Mouse (Mus musculus): ENCODE measurements at regions not wholly inside any gene's neighbourhood (a gene's known extent, or its start where the extent isn't known, plus 50 kb on each side); places are given as distances from the start of the nearest gene placed in this dataset.

- no peak for DNase-seq
Measured at GRCm38 (mm10) chr13:97554601-97555000, 205.8 kb downstream of the Gm10260 start.

- no peak for DNase-seq
Measured at GRCm38 (mm10) chr13:97552236-97552635, 208.2 kb downstream of the Gm10260 start.

- no peak for DNase-seq
Measured at GRCm38 (mm10) chr13:97550880-97551279, 209.6 kb downstream of the Gm10260 start.

GRCm38 (mm10) chr13:97550172-97550571 lies 210.3 kb downstream of the Gm10260 start:
- DNase-seq: no peak

- DNase-seq: no peak
Measured at GRCm38 (mm10) chr13:97549384-97549783, 211.0 kb downstream of the Gm10260 start.

GRCm38 (mm10) chr13:97548527-97548977 lies 211.9 kb downstream of the Gm10260 start:
- DNase-seq: peak; percentile 80

- peak; percentile 18 for DNase-seq
Measured at GRCm38 (mm10) chr13:97546936-97547335, 213.5 kb downstream of the Gm10260 start.

GRCm38 (mm10) chr13:97545971-97546454 lies 214.4 kb downstream of the Gm10260 start:
- DNase-seq: no peak

GRCm38 (mm10) chr13:97539686-97540085 lies 220.7 kb downstream of the Gm10260 start:
- no peak for DNase-seq

GRCm38 (mm10) chr13:97538441-97538840 lies 222.0 kb downstream of the Gm10260 start:
- no peak for DNase-seq

- DNase-seq: no peak
Measured at GRCm38 (mm10) chr13:97537686-97538085, 222.7 kb downstream of the Gm10260 start.

- no peak for DNase-seq
Measured at GRCm38 (mm10) chr13:97537206-97537605, 223.2 kb downstream of the Gm10260 start.

GRCm38 (mm10) chr13:97533896-97534666 lies 226.4 kb downstream of the Gm10260 start:
- DNase-seq: no peak

- DNase-seq: no peak
Measured at GRCm38 (mm10) chr13:97531181-97531580, 229.3 kb downstream of the Gm10260 start.

GRCm38 (mm10) chr13:97530570-97530969 lies 229.9 kb downstream of the Gm10260 start:
- DNase-seq: no peak

- no peak for DNase-seq
Measured at GRCm38 (mm10) chr13:97527958-97528357, 232.5 kb downstream of the Gm10260 start.

GRCm38 (mm10) chr13:97524847-97525434 lies 235.5 kb downstream of the Gm10260 start:
- peak; percentile 14 for DNase-seq

GRCm38 (mm10) chr13:97523523-97524412 lies 236.7 kb downstream of the Gm10260 start:
- DNase-seq: peak; percentile 51

- no peak for DNase-seq
Measured at GRCm38 (mm10) chr13:97520988-97521547, 239.4 kb downstream of the Gm10260 start.

GRCm38 (mm10) chr13:97516731-97517130 lies 243.7 kb downstream of the Gm10260 start:
- no peak for DNase-seq

- no peak for DNase-seq
Measured at GRCm38 (mm10) chr13:97514421-97515066, 245.9 kb downstream of the Gm10260 start.

GRCm38 (mm10) chr13:97512521-97512920 lies 247.9 kb downstream of the Gm10260 start:
- no peak for DNase-seq
